Mouse (Mus musculus) layer of hippocampus, adult 18-20 months (tissue): ENCODE data around the gene Gm20897. TPM values are rescaled to one million over a fixed set of nuclear protein-coding genes. Genes with fewer than 3 reads are reported as not detected.
"Not testable (repeated sequence)": the region's sequence is repeated elsewhere in the genome, so short reads cannot be mapped to it uniquely, and the experiment has no call there.

Source experiments
- DNase-seq, 2 experiments: peaks; one replicate each; pipeline ENCODE4 v3.0.0; 2022; ENCODE audit warnings: low spot score in 2 of 2
- long read RNA-seq: library from polyadenylated mRNA; stranded (forward); transcript quantifications from one replicate; pipeline ENCODE4 v2.0.0, GENCODE M21; 2021
- total RNA-seq, 2 experiments: library from RNA; stranded (reverse); gene quantifications; 2 replicates each; pipeline ENCODE4 v1.2.3; 2021

Gene Gm20897
- total RNA-seq: not detected
- long read RNA-seq: 0 reads

DNA sequence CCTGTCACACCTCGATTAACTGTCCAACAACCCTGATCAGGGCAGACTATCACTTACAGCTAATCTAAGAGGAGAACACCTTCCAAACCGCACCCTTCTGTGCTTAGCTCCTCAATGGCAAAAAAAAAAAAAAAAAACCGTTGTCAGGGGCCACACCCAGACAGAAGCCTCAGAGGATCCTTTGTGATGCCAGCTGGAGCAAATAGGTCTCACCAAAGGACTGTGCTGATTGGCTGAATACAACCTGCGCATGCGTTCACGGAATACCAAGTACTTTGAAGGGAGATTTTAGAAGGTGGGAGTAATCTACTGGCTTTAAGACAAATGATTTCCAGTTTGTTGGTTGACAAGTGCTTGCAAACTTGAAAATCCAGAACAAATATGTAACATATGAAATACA, at the start of gene Gm20897:
Gene Gm20897 (minus strand): TSS at position 101 of the 400 bp plus-strand sequence.
- DNase-seq: not testable (repeated sequence)

Other genes starting within 250 kb of the Gm20897 start
- gene Gm21732, start 73.5 kb upstream of the Gm20897 start, total RNA-seq: not detected